Mouse (Mus musculus): ENCODE results near the gene Olfr181. TPM values are rescaled to one million over a fixed set of nuclear protein-coding genes. Genes with fewer than 3 reads are reported as not detected.

Olfr181 gene
- not detected in 2 replicates for polyA plus RNA-seq (2016; fragmentation: Nextera tagmentation; extraction: Ambion mirVana)

- no peak within 1 kb of the TSS for H3K27ac ChIP-seq
- 36% methylated on average over 1 of the region's 1 CpGs for WGBS (ENCODE audit: insufficient replicate concordance)
- H3K4me3 ChIP-seq: no peak within 1 kb of the TSS
- H3K9me3 ChIP-seq (replicated peaks): 0 out of 2 replicates have a peak, but pooled peaks cover 5% of the 10 kb centered on the region
- H3K27me3 ChIP-seq (replicated peaks): no peaks in the 10 kb centered on the region
- H3K4me1 ChIP-seq: no peaks in the 10 kb centered on the region
- no peak within 1 kb of the TSS for H3K4me2 ChIP-seq
- no peaks in the 10 kb centered on the region for H3K36me3 ChIP-seq
- no peak within 1 kb of the TSS for H3K9ac ChIP-seq
- no peak for ATAC-seq
These were observed at the start of gene Olfr181 for GRCm38 (mm10) chr16:58928655-58929054. Olfr181 (minus strand) TSS chr16:58928755.

GRCm38 (mm10) chr16:58929292-58929691 is 737 bp upstream of the Olfr181 start, which contains the start of gene Olfr180:
Olfr180 (minus strand) TSS chr16:58929392.
- no peak for ATAC-seq
- Histone ChIP-seq H3K27ac (no peak within 1 kb of the TSS), H3K9ac (no peak within 1 kb of the TSS), H3K36me3 (no peaks in the 10 kb centered on the region), H3K4me3 (no peak within 1 kb of the TSS), H3K9me3 (replicated peaks) (0 out of 2 replicates have a peak, but pooled peaks cover 5% of the 10 kb centered on the region), H3K4me1 (no peaks in the 10 kb centered on the region), H3K27me3 (replicated peaks) (no peaks in the 10 kb centered on the region), H3K4me2 (no peak within 1 kb of the TSS)
- WGBS (ENCODE audit: insufficient replicate concordance): 65% methylated on average over 4 of the region's 4 CpGs

DNA sequence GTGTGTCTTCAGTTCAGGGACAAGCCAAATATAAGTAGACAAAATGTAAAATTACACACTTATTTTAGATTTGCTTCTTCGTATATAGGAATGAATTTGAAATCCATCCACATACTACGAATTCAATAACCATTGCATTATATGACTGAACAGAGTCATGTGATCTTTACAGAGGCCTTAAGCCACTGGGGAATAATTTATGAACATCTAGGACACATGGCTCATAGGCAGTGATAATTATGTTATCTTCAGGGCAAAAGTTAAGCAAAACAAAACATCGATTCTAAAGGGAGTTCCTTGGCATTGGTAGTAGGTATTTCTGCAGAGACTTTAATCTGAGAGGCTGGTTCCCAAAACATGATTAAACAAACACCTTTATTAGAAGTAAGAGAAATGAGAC is 36.6 kb downstream of the Olfr181 start, which contains the start of gene Olfr178:
TSS of gene Olfr178 (minus strand) at position 101 of the 400 bp plus-strand sequence.
- Histone ChIP-seq H3K9me3 (replicated peaks) (0 out of 2 replicates have a peak, but pooled peaks cover 5% of the 10 kb centered on the region), H3K4me3 (no peak within 1 kb of the TSS), H3K27me3 (replicated peaks) (no peaks in the 10 kb centered on the region), H3K36me3 (no peaks in the 10 kb centered on the region), H3K9ac (no peak within 1 kb of the TSS), H3K27ac (no peak within 1 kb of the TSS), H3K4me1 (no peaks in the 10 kb centered on the region), H3K4me2 (no peak within 1 kb of the TSS)
- WGBS (ENCODE audit: insufficient replicate concordance): 68% methylated on average over 3 of the region's 3 CpGs
- no peak for ATAC-seq

DNA sequence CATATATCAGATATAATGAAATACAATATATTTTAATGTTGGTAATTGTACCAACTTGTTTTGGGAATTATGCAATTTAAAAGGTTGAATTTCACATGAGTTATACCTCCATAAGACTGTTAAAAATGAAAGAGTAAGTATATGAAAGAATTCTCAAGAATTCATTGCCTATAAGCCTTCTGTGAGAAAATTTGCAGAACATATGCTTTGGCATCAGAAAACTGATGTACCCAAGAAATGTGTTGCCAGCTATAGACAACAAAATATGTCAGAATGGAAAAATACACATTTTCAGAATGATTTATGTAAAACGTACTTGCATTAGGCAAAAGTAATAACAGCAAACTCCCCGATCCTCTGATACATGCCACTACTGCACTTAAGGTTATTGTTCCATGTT is 44.1 kb downstream of the Olfr181 start:
- no peaks in the 10 kb centered on the region for H3K27me3 ChIP-seq (replicated peaks)
- no peaks in the 10 kb centered on the region for H3K4me1 ChIP-seq
- H3K36me3 ChIP-seq: no peaks in the 10 kb centered on the region
- 79% methylated on average over 2 of the region's 2 CpGs for whole genome bisulfite sequencing (ENCODE audit: insufficient replicate concordance)
- H3K4me2 ChIP-seq: no peak overlapping the region
- H3K9ac ChIP-seq: no peak overlapping the region
- 0 out of 2 replicates have a peak, but pooled peaks cover 5% of the 10 kb centered on the region for H3K9me3 ChIP-seq (replicated peaks)
- ATAC-seq: no peak
- H3K4me3 ChIP-seq: no peak overlapping the region
- H3K27ac ChIP-seq: no peak overlapping the region

Other genes with a start within 250 kb of the Olfr181 start
- gene Gpr15, start 209.7 kb downstream of the Olfr181 start, polyA plus RNA-seq (2016; fragmentation: Nextera tagmentation; extraction: Ambion mirVana): not detected in 2 replicates
- 41.3 and 41.8 TPM in 2 replicates for gene Cldnd1, start 200.8 kb downstream of the Olfr181 start, polyA plus RNA-seq (2016; fragmentation: Nextera tagmentation; extraction: Ambion mirVana)
- not detected in 2 replicates for gene Olfr172, start 165.6 kb downstream of the Olfr181 start, polyA plus RNA-seq (2016; fragmentation: Nextera tagmentation; extraction: Ambion mirVana)
- not detected in 2 replicates for gene Olfr173, start 128.5 kb downstream of the Olfr181 start, polyA plus RNA-seq (2016; fragmentation: Nextera tagmentation; extraction: Ambion mirVana)
- gene Olfr175-ps1, start 102.0 kb downstream of the Olfr181 start, polyA plus RNA-seq (2016; fragmentation: Nextera tagmentation; extraction: Ambion mirVana): not detected in 2 replicates
- gene Olfr177, start 54.0 kb downstream of the Olfr181 start, polyA plus RNA-seq (2016; fragmentation: Nextera tagmentation; extraction: Ambion mirVana): not detected in 2 replicates
- gene Olfr178, start 36.7 kb downstream of the Olfr181 start, polyA plus RNA-seq (2016; fragmentation: Nextera tagmentation; extraction: Ambion mirVana): not detected in 2 replicates
- not detected in 2 replicates for gene Olfr180, start 637 bp upstream of the Olfr181 start, polyA plus RNA-seq (2016; fragmentation: Nextera tagmentation; extraction: Ambion mirVana)
- gene Olfr183, start 66.6 kb upstream of the Olfr181 start, polyA plus RNA-seq (2016; fragmentation: Nextera tagmentation; extraction: Ambion mirVana): not detected in 2 replicates
- gene Olfr186, start 101.5 kb upstream of the Olfr181 start, polyA plus RNA-seq (2016; fragmentation: Nextera tagmentation; extraction: Ambion mirVana): not detected in 2 replicates
- gene Olfr187, start 111.0 kb upstream of the Olfr181 start, polyA plus RNA-seq (2016; fragmentation: Nextera tagmentation; extraction: Ambion mirVana): not detected in 2 replicates
- gene Olfr190, start 149.2 kb upstream of the Olfr181 start, polyA plus RNA-seq (2016; fragmentation: Nextera tagmentation; extraction: Ambion mirVana): not detected in 2 replicates
- not detected in 2 replicates for gene Olfr191, start 161.1 kb upstream of the Olfr181 start, polyA plus RNA-seq (2016; fragmentation: Nextera tagmentation; extraction: Ambion mirVana)
- gene Olfr193, start 183.1 kb upstream of the Olfr181 start, polyA plus RNA-seq (2016; fragmentation: Nextera tagmentation; extraction: Ambion mirVana): not detected in 2 replicates
- not detected in 2 replicates for gene Olfr194, start 192.3 kb upstream of the Olfr181 start, polyA plus RNA-seq (2016; fragmentation: Nextera tagmentation; extraction: Ambion mirVana)
- gene Olfr195, start 218.3 kb upstream of the Olfr181 start, polyA plus RNA-seq (2016; fragmentation: Nextera tagmentation; extraction: Ambion mirVana): not detected in 2 replicates
- not detected in 2 replicates for gene Olfr196, start 241.7 kb upstream of the Olfr181 start, polyA plus RNA-seq (2016; fragmentation: Nextera tagmentation; extraction: Ambion mirVana)

All from liver, embryonic 12.5 days (tissue).